Mouse (Mus musculus) liver, embryonic 14.5 days (tissue): ENCODE data around the gene Lama5.

Source experiments
- CTCF ChIP-seq: IDR thresholded peaks from 2 replicates; pipeline ENCODE4 v1.5.1; 2016; ENCODE audit warnings: antibody characterized with exemption, low read depth, control low read depth
- EP300 ChIP-seq: IDR thresholded peaks from 2 replicates; pipeline ENCODE4 v1.6.1; 2016; ENCODE audit warnings: antibody characterized with exemption, low read depth

GRCm38 (mm10) chr2:180218241-180218640 is 7.4 kb downstream of the Lama5 start:
- TF ChIP-seq CTCF: no peak
- no peak for TF ChIP-seq EP300
